Mouse (Mus musculus) thymus, adult 18-20 months (tissue): ENCODE measurements around the gene Antxrl.

ENCODE experiments used
- DNase-seq, 2 experiments: peaks; one replicate each; pipeline ENCODE4 v3.0.0; 2022; ENCODE audit warnings: mixed read lengths in 2 of 2

Gene Antxrl

GRCm38 (mm10) chr14:34052516-34052915 lies at the start of gene Antxrl:
Gene Antxrl (plus strand): TSS chr14:34052707.
- no peak for DNase-seq

GRCm38 (mm10) chr14:34015063-34015462 lies 37.4 kb upstream of the Antxrl start, which contains the start of gene Gm30083:
Gene Gm30083 (minus strand): TSS chr14:34015182.
- DNase-seq = no peak

- DNase-seq = no peak
These were observed 36.1 kb upstream of the Antxrl start, which contains the start of gene Gm5460 for GRCm38 (mm10) chr14:34016381-34016780. Gene Gm5460 (plus strand): TSS chr14:34016758.

GRCm38 (mm10) chr14:34016938-34017337 lies 35.6 kb upstream of the Antxrl start:
- DNase-seq = no peak

GRCm38 (mm10) chr14:34026710-34027109 lies 25.8 kb upstream of the Antxrl start:
- no peak for DNase-seq

DNA sequence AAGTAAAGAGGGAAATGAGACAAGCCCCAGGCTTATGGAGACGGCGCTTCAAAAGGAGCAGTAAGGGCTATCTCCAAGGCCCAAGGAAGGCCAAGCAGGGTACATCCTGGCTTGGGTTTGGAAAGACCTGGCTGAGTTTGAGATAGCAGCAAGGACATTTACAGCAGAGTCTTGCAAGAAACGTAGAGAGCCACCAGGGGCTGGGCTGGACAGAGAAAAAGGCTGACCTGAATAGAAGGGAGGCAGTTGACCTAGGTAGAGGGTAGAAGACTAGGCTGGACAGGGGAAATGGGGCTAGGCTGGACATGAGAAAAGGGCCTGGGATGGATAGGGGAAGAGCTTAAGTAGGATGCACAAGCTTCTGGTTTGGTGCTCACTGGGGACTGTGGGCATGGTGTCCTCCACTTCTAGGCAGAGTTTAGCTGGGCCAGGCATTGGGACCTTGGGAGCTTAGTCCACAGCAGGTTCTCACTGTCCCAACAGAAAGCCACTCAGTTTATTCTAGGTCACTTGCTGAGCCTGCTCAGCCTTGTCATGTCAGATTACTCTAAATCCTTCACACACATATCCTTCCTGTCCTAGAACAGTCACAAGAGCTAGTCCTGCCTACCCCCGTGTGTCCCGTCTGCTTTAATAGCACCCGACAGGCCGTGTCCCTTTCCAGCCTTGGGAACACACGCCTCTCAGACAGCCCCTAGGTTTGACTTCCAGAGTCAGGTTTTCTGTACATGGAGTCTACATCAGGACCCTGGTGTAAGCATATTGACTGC lies 18.5 kb upstream of the Antxrl start:
- DNase-seq = no peak

- no peak for DNase-seq
These were observed 11.3 kb upstream of the Antxrl start for GRCm38 (mm10) chr14:34041241-34041640.

GRCm38 (mm10) chr14:34043341-34043740 lies 9.2 kb upstream of the Antxrl start:
- no peak for DNase-seq

GRCm38 (mm10) chr14:34050101-34050779 lies 2.3 kb upstream of the Antxrl start:
- DNase-seq = no peak

DNA sequence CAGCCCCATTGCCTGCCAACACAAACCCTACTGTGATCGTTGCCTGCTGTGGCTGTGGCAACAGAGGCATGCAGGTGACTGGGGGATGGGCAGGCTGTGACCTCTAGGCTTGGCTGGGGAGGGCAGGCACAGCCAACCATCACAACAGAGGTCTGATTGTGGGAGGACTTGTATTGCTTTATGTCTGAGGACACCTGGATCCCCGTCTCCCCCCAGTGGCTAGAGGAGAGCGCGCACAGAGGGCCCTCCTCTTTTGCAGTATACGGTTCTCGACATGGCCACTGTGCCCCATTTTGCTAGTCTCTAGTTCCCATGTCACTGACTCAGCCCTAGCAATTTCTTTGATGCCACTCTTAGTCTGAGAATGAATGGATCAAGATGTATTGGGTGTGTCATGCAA lies 19.2 kb downstream of the Antxrl start:
- DNase-seq = no peak

DNA sequence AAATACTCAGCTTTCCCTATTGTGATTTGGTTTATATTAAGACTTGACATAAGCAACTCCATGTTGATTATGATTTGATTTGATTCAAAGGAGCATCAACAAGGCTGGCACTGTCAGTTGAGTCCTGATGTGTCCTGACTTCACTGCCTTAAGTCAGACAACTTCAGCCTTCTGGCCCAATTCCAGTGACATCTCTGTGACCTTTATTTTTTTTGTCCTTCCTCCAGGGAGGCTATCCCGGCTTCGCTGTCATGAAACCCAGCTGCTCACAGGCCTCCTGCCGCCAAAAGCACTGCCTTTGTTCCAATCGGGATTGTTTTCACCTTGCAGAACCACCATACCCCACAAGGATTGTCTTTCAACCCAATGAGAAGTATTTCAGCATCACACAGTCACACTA lies 22.8 kb downstream of the Antxrl start:
- DNase-seq = no peak

- DNase-seq = no peak
These were observed 24.7 kb downstream of the Antxrl start for GRCm38 (mm10) chr14:34077222-34077621.

DNA sequence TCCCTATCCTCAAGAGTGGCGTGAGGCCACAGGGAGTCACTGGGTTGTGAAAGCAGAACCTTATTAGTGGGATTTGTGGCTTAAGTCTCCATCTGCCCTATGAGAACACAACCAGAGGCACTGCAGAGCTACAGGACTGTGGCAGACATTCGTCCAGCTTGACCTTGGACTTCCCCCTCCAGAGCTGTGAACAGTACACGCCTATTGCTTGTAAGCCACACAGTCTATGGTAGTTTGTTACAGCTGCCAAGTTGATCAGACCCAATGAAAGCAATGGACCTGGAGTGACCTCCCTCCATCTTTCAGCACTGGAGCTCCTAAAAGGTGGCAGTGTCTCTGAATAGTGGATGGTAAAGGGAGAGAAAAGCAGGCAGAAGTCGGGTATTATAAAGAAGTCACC lies 25.8 kb downstream of the Antxrl start:
- no peak for DNase-seq

DNA sequence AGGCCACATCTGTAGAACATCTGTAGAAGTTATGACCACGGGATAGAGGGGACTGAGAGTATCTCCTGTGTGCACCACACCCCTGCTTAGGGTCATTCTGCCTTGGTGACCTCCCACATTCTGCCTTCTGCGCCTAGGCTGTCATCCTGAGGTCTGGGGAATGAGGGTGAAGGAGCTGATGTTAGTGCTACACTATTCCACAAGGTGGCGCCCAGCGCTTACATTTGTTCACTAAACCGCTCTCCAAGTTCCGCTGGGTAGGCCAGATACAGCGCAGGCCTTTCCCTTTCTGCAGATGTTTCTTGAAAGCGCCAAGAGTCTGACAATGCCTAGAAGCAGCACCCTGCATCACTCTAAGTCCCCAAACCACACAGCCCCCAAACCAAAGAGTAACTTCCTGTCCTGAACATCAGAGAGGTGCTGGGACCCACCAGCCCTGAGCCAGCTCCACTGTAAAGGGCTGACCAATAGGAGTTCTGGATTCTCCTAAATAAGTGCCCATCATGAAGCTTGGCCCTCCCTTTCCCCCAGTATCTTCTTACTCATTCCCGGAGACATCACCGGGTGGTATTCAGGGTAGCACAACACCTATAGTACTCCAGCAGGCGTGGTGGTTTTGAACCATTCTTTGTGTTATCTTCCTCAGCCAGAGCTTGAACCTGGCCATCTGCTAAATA lies 28.0 kb downstream of the Antxrl start:
- DNase-seq = no peak

GRCm38 (mm10) chr14:34085731-34086130 lies 33.2 kb downstream of the Antxrl start, which contains the start of gene Anxa8:
Gene Anxa8 (plus strand): TSS chr14:34085981.
- no peak for DNase-seq

DNA sequence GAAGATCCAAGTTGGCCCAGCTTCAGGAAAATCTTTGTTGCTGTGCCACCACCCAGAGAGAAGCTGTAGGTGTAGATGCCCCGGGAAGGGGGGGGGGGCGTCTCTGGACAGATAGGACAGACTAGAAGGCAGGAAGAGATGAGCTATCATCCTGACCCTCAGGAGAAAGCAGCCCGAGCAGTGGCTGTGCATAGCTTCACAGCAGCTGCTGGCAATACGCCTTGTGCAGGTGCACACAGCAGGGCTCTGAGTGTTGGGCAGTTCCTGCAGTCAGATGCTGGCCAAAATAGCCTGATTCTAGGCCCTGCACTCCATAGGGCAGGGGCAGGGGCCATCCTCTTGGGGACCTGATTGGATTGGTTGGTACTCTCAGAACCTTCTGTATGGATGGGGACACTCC lies 34.3 kb downstream of the Antxrl start:
- DNase-seq = no peak

GRCm38 (mm10) chr14:34087856-34088398 lies 35.4 kb downstream of the Antxrl start:
- DNase-seq = no peak

DNA sequence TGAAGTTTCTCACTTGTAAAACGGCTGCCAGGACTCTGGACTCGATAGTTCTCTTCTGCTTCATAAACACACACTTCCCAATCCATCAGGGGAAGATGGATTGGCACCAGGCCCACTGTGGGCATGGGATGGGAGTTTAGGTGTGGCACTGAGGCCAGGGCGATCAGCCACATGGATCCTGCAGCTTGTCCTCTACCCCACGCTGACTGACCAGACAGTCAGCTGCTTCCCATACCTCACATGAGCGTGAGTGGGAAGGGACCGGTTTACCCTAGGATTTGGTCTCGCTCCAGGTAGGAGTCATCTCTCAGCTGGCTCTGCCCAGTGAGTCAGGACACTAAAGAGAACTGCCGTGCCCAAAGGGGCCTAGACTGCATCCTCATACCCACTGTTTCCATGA lies 37.3 kb downstream of the Antxrl start:
- no peak for DNase-seq

GRCm38 (mm10) chr14:34091475-34091874 lies 39.0 kb downstream of the Antxrl start:
- no peak for DNase-seq

GRCm38 (mm10) chr14:34092856-34093255 lies 40.3 kb downstream of the Antxrl start:
- DNase-seq = no peak

DNA sequence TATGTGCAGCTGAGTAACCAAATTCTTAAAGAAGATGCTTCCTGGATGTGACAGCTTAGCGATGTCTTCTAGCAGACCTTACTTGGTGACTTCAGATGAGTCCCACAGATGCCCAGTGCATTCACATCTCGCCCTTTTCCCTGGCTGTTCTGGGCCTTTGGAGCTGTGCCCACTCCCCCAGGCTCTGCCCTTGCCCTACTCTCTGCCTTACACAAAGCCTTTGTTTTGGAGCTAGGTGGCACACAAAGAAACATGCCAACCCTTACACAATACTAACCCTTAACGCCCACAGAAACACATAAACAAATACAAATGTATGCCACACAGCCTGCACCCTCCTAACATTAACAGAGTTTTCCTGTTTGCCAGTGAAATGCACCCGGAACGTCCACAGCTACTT lies 43.7 kb downstream of the Antxrl start:
- DNase-seq = no peak

- DNase-seq = no peak
These were observed 50.1 kb downstream of the Antxrl start, which contains the start of gene A630023A22Rik for GRCm38 (mm10) chr14:34102601-34103000. Gene A630023A22Rik (minus strand): TSS chr14:34102754.

DNA sequence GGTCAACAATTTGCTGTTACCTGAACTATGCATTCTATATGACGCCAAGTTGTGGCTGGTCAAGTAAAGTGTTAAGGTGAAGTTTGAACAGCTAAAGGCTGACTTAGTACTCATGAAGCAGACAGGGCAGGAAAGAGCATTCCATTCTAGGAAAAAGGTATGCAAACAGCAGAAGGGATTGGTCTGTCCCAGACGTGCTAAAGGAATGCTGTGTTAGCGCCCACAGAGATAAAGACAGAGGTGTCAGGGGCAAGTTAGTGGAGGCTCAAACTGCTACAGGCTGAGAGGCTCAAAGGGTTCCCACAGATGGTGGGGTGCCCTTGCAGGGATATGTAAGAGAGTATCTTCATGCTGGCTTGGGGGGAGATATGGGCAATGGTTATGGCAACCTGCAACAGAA lies 51.3 kb downstream of the Antxrl start:
- no peak for DNase-seq
